Mouse (Mus musculus) heart, embryonic 14.5 days (tissue): Measurements from ENCODE around the gene Rab1b. TPM values are rescaled to one million over a fixed set of nuclear protein-coding genes. Genes with fewer than 3 reads are reported as not detected.

Experiments used
- ATAC-seq: fragments of 200-750 bp; cut with Nextera tagmentation; 2 replicates; pipeline ENCODE4 v1.8.0; 2017; ENCODE audit warnings: low read depth, moderate TSS enrichment; ENCODE audit not compliant: insufficient number of reproducible peaks, insufficient read depth, low FRiP score
- H3K27ac ChIP-seq, 2 experiments: fragments of 200-500 bp in 1 of 2; fragments of 300-500 bp in 1 of 2; sonication (generic) in 1 of 2; replicated peaks in 1 of 2; 2 replicates each; pipeline ENCODE4 v1.5.1; 2012 to 2014; ENCODE audit warnings: low read depth in 2 of 2, low read length in 2 of 2, control low read depth in 1 of 2, mild to moderate bottlenecking in 1 of 2, mixed read lengths in 1 of 2; ENCODE audit not compliant: control insufficient read depth in 1 of 2, insufficient read depth in 1 of 2
- H3K27me3 ChIP-seq: fragments of 300-500 bp; sonication (generic); 2 replicates; pipeline ENCODE4 v1.6.1; 2014; ENCODE audit warnings: mild to moderate bottlenecking, low read length, control low read depth; ENCODE audit not compliant: control insufficient read depth, insufficient read depth
- H3K36me3 ChIP-seq: fragments of 300-500 bp; sonication (generic); 2 replicates; pipeline ENCODE4 v1.6.1; 2014; ENCODE audit warnings: mild to moderate bottlenecking, control low read depth, low read length, mixed read lengths; ENCODE audit not compliant: control insufficient read depth, insufficient read depth
- H3K4me1 ChIP-seq, 2 experiments: fragments of 200-500 bp in 1 of 2; fragments of 300-500 bp in 1 of 2; sonication (generic) in 1 of 2; 2 replicates each; pipeline ENCODE4 v1.6.1; 2012 to 2014; ENCODE audit warnings: low read length in 2 of 2, control low read depth in 1 of 2, mixed read lengths in 1 of 2; ENCODE audit not compliant: control insufficient read depth in 2 of 2, insufficient read depth in 2 of 2
- H3K4me2 ChIP-seq: fragments of 300-500 bp; sonication (generic); 2 replicates; pipeline ENCODE4 v1.6.1; 2014; ENCODE audit warnings: mild to moderate bottlenecking, low read length
- H3K4me3 ChIP-seq, 2 experiments: fragments of 200-500 bp in 1 of 2; fragments of 300-500 bp in 1 of 2; sonication (generic) in 1 of 2; 2 replicates each; pipeline ENCODE4 v1.5.1; 2012 to 2014; ENCODE audit warnings: low read length in 2 of 2, mild to moderate bottlenecking in 2 of 2, control low read depth in 1 of 2, low read depth in 1 of 2, moderate library complexity in 1 of 2; ENCODE audit not compliant: control insufficient read depth in 1 of 2, insufficient read depth in 1 of 2
- H3K9ac ChIP-seq: fragments of 300-500 bp; sonication (generic); 2 replicates; pipeline ENCODE4 v1.6.1; 2014; ENCODE audit warnings: mild to moderate bottlenecking, low read length
- H3K9me3 ChIP-seq: fragments of 300-500 bp; sonication (generic); 2 replicates; pipeline ENCODE4 v1.6.1; 2016; ENCODE audit warnings: low read length, control low read depth; ENCODE audit not compliant: control insufficient read depth
- WGBS: fragments of 180-500 bp; shearing (Covaris S2); extraction: QIAGEN DNeasy Blood & Tissue Kit; methylation state at CpG from one replicate; pipeline ENCODE4 v1.1.7; 2014; 5-methylcytosine and 5-hydroxymethylcytosine counted together
- polyA plus RNA-seq: library from polyadenylated mRNA; unstranded; fragments of >200 nt; fragmentation: Nextera tagmentation; extraction: Ambion mirVana; gene quantifications from 2 replicates; pipeline ENCODE4 v1.2.1, GENCODE M21; 2014

Gene Rab1b
- polyA plus RNA-seq, 1 experiment from 2014 or later = 231 TPM

DNA sequence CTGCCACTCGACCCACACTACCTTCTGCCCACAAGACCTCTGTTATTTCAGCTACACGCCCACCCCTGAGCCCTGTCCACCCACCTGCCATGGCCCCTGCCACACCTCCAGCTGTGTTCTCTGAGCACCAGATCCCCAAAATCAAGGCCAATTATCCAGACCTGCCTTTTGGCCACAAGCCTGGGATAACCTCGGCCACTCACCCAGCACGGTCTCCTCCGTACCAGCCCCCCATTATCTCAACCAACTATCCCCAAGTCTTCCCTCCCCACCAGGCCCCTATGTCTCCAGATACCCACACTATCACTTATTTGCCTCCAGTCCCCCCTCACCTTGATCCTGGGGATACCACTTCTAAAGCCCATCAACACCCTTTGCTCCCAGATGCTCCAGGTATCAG lies 37.4 kb downstream of the Rab1b start:
- no peak overlapping the region for H3K4me3 ChIP-seq
- H3K9ac ChIP-seq = no peak overlapping the region
- peaks cover 28 to 37% of the 10 kb centered on the region in 2 experiments for H3K4me1 ChIP-seq
- WGBS = 80% methylated on average over 5 of the region's 5 CpGs
- ATAC-seq = no peak
- no peaks in the 10 kb centered on the region for H3K36me3 ChIP-seq
- H3K27ac ChIP-seq = no peak overlapping the region
- H3K27me3 ChIP-seq = peaks cover 12% of the 10 kb centered on the region
- no peaks in the 10 kb centered on the region for H3K9me3 ChIP-seq
- peak overlapping the region; percentile 96; the same call in 1 of the 2 replicates for H3K4me2 ChIP-seq

DNA sequence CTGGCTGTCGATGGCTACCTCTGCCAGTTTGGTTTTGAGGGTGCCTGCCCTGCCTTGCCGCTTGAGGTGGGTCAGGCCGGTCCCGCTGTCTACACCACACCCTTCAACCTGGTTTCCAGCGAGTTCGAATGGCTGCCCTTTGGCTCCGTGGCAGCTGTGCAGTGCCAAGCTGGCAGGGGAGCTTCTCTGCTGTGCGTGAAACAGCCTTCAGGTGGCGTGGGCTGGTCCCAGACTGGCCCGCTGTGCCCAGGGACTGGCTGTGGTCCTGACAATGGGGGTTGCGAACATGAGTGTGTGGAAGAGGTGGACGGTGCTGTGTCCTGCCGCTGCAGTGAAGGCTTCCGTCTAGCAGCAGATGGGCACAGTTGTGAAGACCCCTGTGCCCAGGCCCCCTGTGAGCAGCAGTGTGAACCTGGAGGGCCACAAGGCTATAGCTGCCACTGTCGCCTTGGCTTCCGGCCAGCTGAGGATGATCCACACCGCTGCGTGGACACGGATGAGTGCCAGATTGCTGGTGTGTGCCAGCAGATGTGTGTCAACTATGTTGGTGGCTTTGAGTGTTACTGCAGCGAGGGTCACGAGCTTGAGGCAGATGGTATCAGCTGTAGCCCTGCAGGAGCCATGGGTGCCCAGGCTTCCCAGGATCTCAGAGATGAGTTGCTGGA lies 38.2 kb downstream of the Rab1b start:
- Histone ChIP-seq H3K27me3 (peaks cover 6% of the 10 kb centered on the region), H3K4me1 (peaks cover 28 to 37% of the 10 kb centered on the region in 2 experiments), H3K9me3 (no peaks in the 10 kb centered on the region), H3K4me2 (peak overlapping the region; percentile 96), H3K36me3 (no peaks in the 10 kb centered on the region), H3K9ac (peak overlapping the region; percentile 80), H3K4me3 (peak overlapping the region; percentile 54), H3K27ac (peak overlapping the region in 1 of 2 experiments; percentile 79; a peak in 1 of 4 replicates)
- ATAC-seq = no peak
- WGBS = 42% methylated on average over 21 of the region's 21 CpGs

DNA sequence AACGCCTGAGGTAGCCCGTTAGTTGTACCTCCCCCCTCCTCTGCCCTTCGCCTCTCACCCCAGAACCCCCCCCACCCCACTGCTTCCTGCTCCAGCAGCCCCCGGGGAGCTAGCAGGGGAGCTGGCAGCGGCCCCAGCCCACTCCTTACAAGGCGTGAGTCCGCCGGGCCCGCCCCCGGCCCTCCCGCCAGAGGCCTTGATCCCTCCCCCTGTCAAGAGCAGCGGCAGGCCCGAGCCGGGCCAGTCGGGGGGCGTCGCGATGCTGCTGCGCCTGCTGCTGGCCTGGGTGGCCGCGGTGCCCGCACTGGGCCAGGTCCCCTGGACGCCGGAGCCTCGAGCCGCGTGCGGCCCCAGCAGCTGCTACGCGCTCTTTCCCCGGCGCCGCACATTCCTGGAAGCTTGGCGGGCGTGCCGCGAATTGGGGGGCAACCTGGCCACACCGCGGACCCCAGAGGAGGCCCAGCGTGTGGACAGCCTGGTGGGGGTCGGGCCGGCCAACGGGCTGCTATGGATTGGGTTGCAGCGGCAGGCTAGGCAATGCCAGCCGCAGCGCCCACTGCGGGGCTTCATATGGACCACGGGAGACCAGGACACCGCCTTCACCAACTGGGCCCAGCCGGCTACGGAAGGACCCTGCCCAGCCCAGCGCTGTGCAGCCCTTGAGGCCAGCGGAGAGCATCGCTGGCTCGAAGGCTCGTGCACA lies 38.9 kb downstream of the Rab1b start, which contains the start of gene Cd248:
Cd248 (plus strand) TSS at position 212 of the 703 bp plus-strand sequence.
- Histone ChIP-seq H3K4me1 (peaks cover 28 to 37% of the 10 kb centered on the region in 2 experiments), H3K9me3 (no peaks in the 10 kb centered on the region), H3K4me3 (peak within 1 kb of the TSS; percentile 54), H3K27ac (peak within 1 kb of the TSS; percentile 14 to 79), H3K9ac (peak within 1 kb of the TSS; percentile 80), H3K4me2 (peak within 1 kb of the TSS; percentile 96), H3K36me3 (no peaks in the 10 kb centered on the region), H3K27me3 (peaks cover 6% of the 10 kb centered on the region; the same call in 1 of the 2 replicates)
- WGBS = 1% methylated on average over 54 of the region's 56 CpGs
- peak; percentile 77 for ATAC-seq

DNA sequence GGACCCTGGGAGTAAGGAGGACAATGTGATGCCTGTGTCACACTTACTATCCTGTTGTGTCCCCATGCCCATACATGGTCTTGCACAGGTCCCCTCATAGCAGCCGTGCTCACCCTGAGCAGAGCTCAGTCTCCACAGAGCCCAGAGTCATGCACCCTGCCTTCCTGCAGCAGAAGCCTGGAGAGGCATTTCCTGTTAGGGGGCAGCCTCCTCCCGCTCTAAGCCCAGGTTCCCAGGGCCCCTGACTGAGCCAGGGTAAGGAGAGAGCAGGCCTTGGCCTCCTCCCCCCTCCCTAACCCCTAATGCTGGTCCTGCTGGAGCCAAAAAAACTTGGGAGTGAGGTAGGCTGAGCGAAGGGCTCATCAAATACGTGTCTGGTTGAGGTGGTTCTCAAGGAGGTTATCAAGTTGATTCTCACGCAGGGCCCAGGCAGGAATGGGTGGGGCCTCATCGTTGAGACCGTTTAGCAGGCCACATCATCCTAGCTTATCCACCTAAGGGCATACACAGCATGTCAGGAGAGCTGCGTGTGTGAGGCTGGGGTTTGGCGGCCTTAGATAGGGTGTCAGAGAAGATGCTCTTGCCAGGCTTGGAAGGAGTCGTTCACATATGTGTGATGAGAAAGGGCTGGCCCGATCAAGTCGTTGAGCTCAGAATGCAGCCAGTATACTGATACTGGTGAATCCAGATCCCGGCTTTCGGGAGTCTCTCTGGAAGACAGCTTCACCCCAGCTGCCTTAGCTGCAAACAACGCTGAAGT lies 39.7 kb downstream of the Rab1b start:
- Histone ChIP-seq H3K9ac (peak overlapping the region; percentile 80), H3K36me3 (no peaks in the 10 kb centered on the region), H3K27me3 (peaks cover 6% of the 10 kb centered on the region; the same call in 1 of the 2 replicates), H3K4me2 (peak overlapping the region; percentile 96), H3K9me3 (no peaks in the 10 kb centered on the region), H3K4me1 (peaks cover 25 to 31% of the 10 kb centered on the region in 2 experiments), H3K4me3 (peak overlapping the region; percentile 13 to 54; a peak in 3 of 4 replicates), H3K27ac (peak overlapping the region; percentile 14 to 79)
- ATAC-seq = 0 out of 2 replicates have a peak, but pooled peaks have one; percentile 13
- 4% methylated on average over 15 of the region's 15 CpGs for WGBS

DNA sequence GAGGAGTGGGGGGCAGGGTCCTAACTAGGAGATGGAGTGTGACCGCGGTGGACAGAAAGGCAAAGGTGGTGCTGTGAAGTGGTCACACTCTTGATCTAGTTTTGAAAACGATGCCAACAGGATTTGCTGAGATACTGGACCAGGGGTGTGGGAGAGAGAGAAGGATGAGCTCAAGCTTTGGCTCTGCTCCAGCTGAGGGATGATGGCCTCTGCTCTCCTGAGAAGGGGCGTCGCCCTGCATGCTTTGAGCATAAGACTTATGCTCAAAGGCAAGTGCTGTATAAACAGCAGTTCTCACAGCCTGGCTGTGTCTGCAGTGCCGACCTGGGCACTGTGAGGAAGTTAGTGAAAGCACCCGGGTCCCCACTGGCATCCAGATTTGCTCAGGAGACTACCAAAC lies 41.8 kb downstream of the Rab1b start:
- no peak for ATAC-seq
- 41% methylated on average over 7 of the region's 7 CpGs for WGBS
- no peak overlapping the region for H3K4me3 ChIP-seq
- no peak overlapping the region for H3K9ac ChIP-seq
- H3K4me1 ChIP-seq = peaks cover 28 to 29% of the 10 kb centered on the region in 2 experiments
- H3K27me3 ChIP-seq = peaks cover 6% of the 10 kb centered on the region; the same call in 1 of the 2 replicates
- H3K27ac ChIP-seq = no peak overlapping the region
- H3K9me3 ChIP-seq = no peaks in the 10 kb centered on the region
- no peaks in the 10 kb centered on the region for H3K36me3 ChIP-seq
- no peak overlapping the region for H3K4me2 ChIP-seq

DNA sequence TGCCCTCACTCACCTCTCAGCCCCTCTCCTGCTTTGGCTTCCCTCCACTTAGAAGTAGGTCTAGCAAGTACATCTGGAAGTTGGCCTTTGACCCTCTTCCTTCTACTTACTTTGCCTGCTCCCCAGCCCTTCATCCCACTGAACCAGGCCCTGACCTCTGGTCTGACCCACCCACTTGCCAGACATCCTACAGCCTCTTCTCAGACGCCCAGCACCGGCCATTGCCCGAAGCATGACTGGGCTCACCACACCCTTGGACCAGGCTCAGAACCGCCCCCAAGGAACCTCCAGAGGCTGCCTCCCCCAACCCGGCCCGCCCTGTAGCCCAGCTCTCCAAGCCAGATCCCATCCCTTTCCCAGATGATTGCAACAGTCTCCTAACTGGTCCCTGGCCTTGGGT lies 44.4 kb downstream of the Rab1b start:
- Histone ChIP-seq H3K27me3 (no peaks in the 10 kb centered on the region), H3K4me3 (no peak overlapping the region), H3K27ac (no peak overlapping the region), H3K9ac (no peak overlapping the region), H3K36me3 (no peaks in the 10 kb centered on the region), H3K4me1 (peaks cover 32% of the 10 kb centered on the region in 2 experiments), H3K4me2 (no peak overlapping the region), H3K9me3 (no peaks in the 10 kb centered on the region)
- WGBS = 80% methylated on average over 6 of the region's 6 CpGs
- no peak for ATAC-seq

DNA sequence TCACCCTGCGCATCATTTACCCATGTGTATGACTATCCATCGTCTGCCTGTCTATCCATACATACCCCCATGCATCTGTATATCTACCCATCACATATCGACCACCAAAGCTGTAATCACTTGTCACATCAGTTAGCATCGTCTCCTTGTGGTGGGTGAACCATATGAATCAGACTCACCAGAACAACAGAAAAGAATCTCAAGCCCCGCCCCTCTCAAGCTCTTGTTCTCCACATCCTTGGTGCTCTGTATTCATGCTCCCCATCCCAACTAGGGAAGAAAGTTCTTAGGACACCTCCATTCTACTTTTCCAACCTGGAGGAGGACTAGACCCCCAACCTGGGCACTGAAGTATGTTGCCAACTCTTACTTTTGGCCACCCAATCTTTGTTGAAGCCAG lies 44.8 kb downstream of the Rab1b start:
- Histone ChIP-seq H3K4me1 (peaks cover 28% of the 10 kb centered on the region in 2 experiments), H3K9me3 (no peaks in the 10 kb centered on the region), H3K4me3 (no peak overlapping the region), H3K9ac (no peak overlapping the region), H3K4me2 (no peak overlapping the region), H3K27me3 (no peaks in the 10 kb centered on the region), H3K27ac (no peak overlapping the region), H3K36me3 (no peaks in the 10 kb centered on the region)
- 83% methylated on average over 5 of the region's 5 CpGs for WGBS
- ATAC-seq = no peak
